Mouse (Mus musculus): ENCODE data around the gene Gnai2.
"Not testable (repeated sequence)": the region's sequence is repeated elsewhere in the genome, so short reads cannot be mapped to it uniquely, and the experiment has no call there.

GRCm38 (mm10) chr9:107573774-107574173 is 61.4 kb downstream of the Gnai2 start:
- TF ChIP-seq CTCF (IDR thresholded peaks at IDR 0.05; ENCODE audit: low read depth) = peak; percentile 48
- not testable (repeated sequence) for TF ChIP-seq EP300 (IDR thresholded peaks at IDR 0.05; ENCODE audit: low read depth)
